Mouse (Mus musculus) midbrain, embryonic 13.5 days (tissue): ENCODE data around the gene A530084C06Rik. TPM values are rescaled to one million over a fixed set of nuclear protein-coding genes. Genes with fewer than 3 reads are reported as not detected.

Source experiments
- ATAC-seq: fragments of 200-750 bp; cut with Nextera tagmentation; 2 replicates; pipeline ENCODE4 v1.8.0; 2017; ENCODE audit warnings: mild to moderate bottlenecking, moderate TSS enrichment, moderate library complexity
- H3K27ac ChIP-seq: fragments of 300-500 bp; sonication (generic); 2 replicates; pipeline ENCODE4 v1.5.1; 2015; ENCODE audit warnings: inconsistent platforms, mild to moderate bottlenecking, moderate library complexity
- H3K27me3 ChIP-seq: fragments of 300-500 bp; sonication (generic); 2 replicates; pipeline ENCODE4 v1.6.1; 2015; ENCODE audit warnings: mild to moderate bottlenecking, inconsistent platforms
- H3K36me3 ChIP-seq: fragments of 300-500 bp; sonication (generic); 2 replicates; pipeline ENCODE4 v1.6.1; 2015; ENCODE audit warnings: mild to moderate bottlenecking, inconsistent platforms
- H3K4me1 ChIP-seq: fragments of 300-500 bp; sonication (generic); replicated peaks from 2 replicates; pipeline ENCODE4 v1.6.1; 2015; ENCODE audit warnings: inconsistent platforms
- H3K4me2 ChIP-seq: fragments of 300-500 bp; sonication (generic); replicated peaks from 2 replicates; pipeline ENCODE4 v1.6.1; 2015; ENCODE audit warnings: moderate library complexity, mild to moderate bottlenecking, inconsistent platforms
- H3K4me3 ChIP-seq: fragments of 300-500 bp; sonication (generic); replicated peaks from 2 replicates; pipeline ENCODE4 v1.5.1; 2015; ENCODE audit warnings: mild to moderate bottlenecking, inconsistent platforms
- H3K9ac ChIP-seq: fragments of 300-500 bp; sonication (generic); replicated peaks from 2 replicates; pipeline ENCODE4 v1.6.1; 2015; ENCODE audit warnings: mild to moderate bottlenecking, inconsistent platforms
- H3K9me3 ChIP-seq: fragments of 300-500 bp; sonication (generic); 2 replicates; pipeline ENCODE4 v1.6.1; 2016; ENCODE audit warnings: mild to moderate bottlenecking, inconsistent platforms
- WGBS: fragments of 180-500 bp; shearing (Covaris S2); methylation state at CpG from one replicate; pipeline ENCODE4 v1.1.7; 2015; 5-methylcytosine and 5-hydroxymethylcytosine counted together
- polyA plus RNA-seq: library from polyadenylated mRNA; unstranded; fragments of >200 nt; fragmentation: Nextera tagmentation; extraction: Ambion mirVana; gene quantifications from 2 replicates; pipeline ENCODE4 v1.2.1, GENCODE M21; 2015

A530084C06Rik gene
- polyA plus RNA-seq, result not detected in 2 replicates

- Histone ChIP-seq H3K9ac (peak within 1 kb of the TSS; percentile 65), H3K4me2 (peak within 1 kb of the TSS; percentile 97), H3K36me3 (no peaks in the 10 kb centered on the region), H3K4me1 (peaks cover 26% of the 10 kb centered on the region), H3K4me3 (peak within 1 kb of the TSS; percentile 53), H3K27me3 (peaks cover 97% of the 10 kb centered on the region), H3K9me3 (no peaks in the 10 kb centered on the region), H3K27ac (peak within 1 kb of the TSS; percentile 37; the same call in 1 of the 2 replicates)
- ATAC-seq, result peak; percentile 66
- WGBS, result under 1% methylated on average over 88 of the region's 88 CpGs
These were observed at the start of gene A530084C06Rik for GRCm38 (mm10) chr13:31558521-31559418. Gene A530084C06Rik, minus strand, starts transcription at chr13:31559333.

- Histone ChIP-seq H3K4me3 (no peak overlapping the region), H3K9me3 (no peaks in the 10 kb centered on the region), H3K36me3 (no peaks in the 10 kb centered on the region), H3K4me2 (no peak overlapping the region), H3K4me1 (no peaks in the 10 kb centered on the region), H3K27ac (no peak overlapping the region), H3K27me3 (no peaks in the 10 kb centered on the region), H3K9ac (no peak overlapping the region)
- 62% methylated on average over 6 of the region's 6 CpGs for WGBS
- ATAC-seq, result no peak
These were observed 44.8 kb upstream of the A530084C06Rik start for GRCm38 (mm10) chr13:31603964-31604363.

GRCm38 (mm10) chr13:31599576-31599975 lies 40.4 kb upstream of the A530084C06Rik start:
- H3K9ac ChIP-seq, result no peak overlapping the region

GRCm38 (mm10) chr13:31587341-31587740 lies 28.2 kb upstream of the A530084C06Rik start:
- Histone ChIP-seq H3K27me3 (no peaks in the 10 kb centered on the region), H3K9me3 (no peaks in the 10 kb centered on the region), H3K4me1 (no peaks in the 10 kb centered on the region), H3K9ac (no peak overlapping the region), H3K4me3 (no peak overlapping the region), H3K36me3 (no peaks in the 10 kb centered on the region), H3K4me2 (no peak overlapping the region), H3K27ac (no peak overlapping the region)
- 76% methylated on average over 5 of the region's 5 CpGs for WGBS
- ATAC-seq, result no peak

More at GRCm38 (mm10) chr13:31599576-31599975, 40.4 kb upstream of the A530084C06Rik start:
- Histone ChIP-seq H3K27me3 (no peaks in the 10 kb centered on the region), H3K4me2 (no peak overlapping the region), H3K36me3 (no peaks in the 10 kb centered on the region), H3K9me3 (no peaks in the 10 kb centered on the region), H3K4me3 (no peak overlapping the region), H3K4me1 (no peaks in the 10 kb centered on the region), H3K27ac (no peak overlapping the region)
- ATAC-seq, result no peak
- WGBS, result 88% methylated on average over 5 of the region's 5 CpGs

GRCm38 (mm10) chr13:31579866-31580265 lies 20.7 kb upstream of the A530084C06Rik start:
- ATAC-seq, result no peak
- 0 out of 2 replicates have a peak, but pooled peaks cover 3% of the 10 kb centered on the region for H3K27me3 ChIP-seq
- 69% methylated on average over 9 of the region's 9 CpGs for WGBS

GRCm38 (mm10) chr13:31578389-31578788 lies 19.3 kb upstream of the A530084C06Rik start:
- ATAC-seq, result peak; percentile 66
- WGBS, result 41% methylated on average over 10 of the region's 10 CpGs

More at GRCm38 (mm10) chr13:31579866-31580265, 20.7 kb upstream of the A530084C06Rik start:
- Histone ChIP-seq H3K9ac (no peak overlapping the region), H3K4me1 (peaks cover 11% of the 10 kb centered on the region), H3K4me3 (no peak overlapping the region), H3K27ac (no peak overlapping the region), H3K9me3 (no peaks in the 10 kb centered on the region), H3K36me3 (no peaks in the 10 kb centered on the region), H3K4me2 (no peak overlapping the region)

GRCm38 (mm10) chr13:31577576-31577975 lies 18.4 kb upstream of the A530084C06Rik start:
- no peak for ATAC-seq
- H3K27ac ChIP-seq, result 0 out of 2 replicates have a peak overlapping the region, but pooled peaks have one; percentile 14
- H3K4me2 ChIP-seq, result no peak overlapping the region
- H3K27me3 ChIP-seq, result 0 out of 2 replicates have a peak, but pooled peaks cover 3% of the 10 kb centered on the region
- H3K4me1 ChIP-seq, result peaks cover 11% of the 10 kb centered on the region
- H3K9ac ChIP-seq, result no peak overlapping the region
- WGBS, result 37% methylated on average over 6 of the region's 6 CpGs
- no peaks in the 10 kb centered on the region for H3K36me3 ChIP-seq
- no peak overlapping the region for H3K4me3 ChIP-seq
- no peaks in the 10 kb centered on the region for H3K9me3 ChIP-seq

More at GRCm38 (mm10) chr13:31578389-31578788, 19.3 kb upstream of the A530084C06Rik start:
- H3K4me1 ChIP-seq, result peaks cover 11% of the 10 kb centered on the region
- no peaks in the 10 kb centered on the region for H3K36me3 ChIP-seq
- no peak overlapping the region for H3K9ac ChIP-seq
- no peak overlapping the region for H3K4me2 ChIP-seq
- H3K27ac ChIP-seq, result no peak overlapping the region
- H3K9me3 ChIP-seq, result no peaks in the 10 kb centered on the region
- no peak overlapping the region for H3K4me3 ChIP-seq
- 0 out of 2 replicates have a peak, but pooled peaks cover 3% of the 10 kb centered on the region for H3K27me3 ChIP-seq

- 86% methylated on average over 4 of the region's 4 CpGs for WGBS
- Histone ChIP-seq H3K9me3 (no peaks in the 10 kb centered on the region), H3K9ac (no peak overlapping the region), H3K4me3 (no peak overlapping the region), H3K27ac (no peak overlapping the region), H3K4me1 (peaks cover 11% of the 10 kb centered on the region), H3K4me2 (no peak overlapping the region), H3K27me3 (0 out of 2 replicates have a peak, but pooled peaks cover 3% of the 10 kb centered on the region), H3K36me3 (no peaks in the 10 kb centered on the region)
- no peak for ATAC-seq
These were observed 17.6 kb upstream of the A530084C06Rik start for GRCm38 (mm10) chr13:31576696-31577095.

- Histone ChIP-seq H3K36me3 (no peaks in the 10 kb centered on the region), H3K9me3 (no peaks in the 10 kb centered on the region), H3K9ac (no peak overlapping the region), H3K27me3 (no peaks in the 10 kb centered on the region), H3K4me2 (no peak overlapping the region), H3K4me3 (no peak overlapping the region), H3K27ac (no peak overlapping the region), H3K4me1 (peaks cover 11% of the 10 kb centered on the region)
- WGBS, result 74% methylated on average over 3 of the region's 3 CpGs
- no peak for ATAC-seq
These were observed 15.5 kb upstream of the A530084C06Rik start for GRCm38 (mm10) chr13:31574627-31575026.

GRCm38 (mm10) chr13:31572806-31573508 lies 13.8 kb upstream of the A530084C06Rik start:
- no peaks in the 10 kb centered on the region for H3K36me3 ChIP-seq
- no peak overlapping the region for H3K9ac ChIP-seq
- no peak for ATAC-seq
- H3K4me1 ChIP-seq, result peaks cover 5% of the 10 kb centered on the region; the same call in 1 of the 2 replicates
- H3K27ac ChIP-seq, result no peak overlapping the region
- H3K9me3 ChIP-seq, result no peaks in the 10 kb centered on the region
- no peak overlapping the region for H3K4me3 ChIP-seq
- no peaks in the 10 kb centered on the region for H3K27me3 ChIP-seq
- no peak overlapping the region for H3K4me2 ChIP-seq
- WGBS, result 92% methylated on average over 10 of the region's 10 CpGs

- Histone ChIP-seq H3K36me3 (no peaks in the 10 kb centered on the region), H3K27ac (no peak overlapping the region), H3K9me3 (no peaks in the 10 kb centered on the region), H3K9ac (no peak overlapping the region), H3K4me3 (no peak overlapping the region), H3K4me2 (no peak overlapping the region), H3K4me1 (no peaks in the 10 kb centered on the region), H3K27me3 (peaks cover 23% of the 10 kb centered on the region)
- WGBS, result 83% methylated on average over 6 of the region's 6 CpGs
- ATAC-seq, result no peak
These were observed 8.6 kb upstream of the A530084C06Rik start for GRCm38 (mm10) chr13:31567617-31568294.
